Mouse (Mus musculus) right cerebral cortex, adult 2 months (tissue): Measurements from ENCODE around the gene Susd1.

Experiments
- DNase-seq, 2 experiments: peaks; one replicate each; pipeline ENCODE4 v3.0.0; 2021 to 2022; ENCODE audit warnings: low spot score in 2 of 2

Susd1 gene

GRCm38 (mm10) chr4:59434039-59434438 lies 4.4 kb downstream of the Susd1 start:
- no peak for DNase-seq

DNA sequence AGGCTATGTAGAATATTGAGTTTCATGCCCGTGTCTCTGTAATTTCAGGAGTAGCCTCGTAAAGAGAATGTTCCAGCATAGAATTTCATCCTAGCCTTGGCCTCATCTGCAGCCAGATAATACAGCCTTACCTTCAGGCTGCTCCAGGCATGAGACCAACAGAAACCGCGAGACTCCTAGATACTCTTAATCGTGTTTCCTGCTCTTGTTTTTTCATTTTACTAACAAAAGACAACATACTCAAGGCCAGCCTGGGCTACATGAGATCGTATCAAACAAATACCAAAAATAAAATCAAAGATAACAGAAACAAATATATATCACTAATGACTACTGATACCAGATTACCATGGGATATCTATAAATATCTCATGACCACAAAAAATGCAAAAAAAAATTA lies 9.3 kb downstream of the Susd1 start:
- DNase-seq = no peak

DNA sequence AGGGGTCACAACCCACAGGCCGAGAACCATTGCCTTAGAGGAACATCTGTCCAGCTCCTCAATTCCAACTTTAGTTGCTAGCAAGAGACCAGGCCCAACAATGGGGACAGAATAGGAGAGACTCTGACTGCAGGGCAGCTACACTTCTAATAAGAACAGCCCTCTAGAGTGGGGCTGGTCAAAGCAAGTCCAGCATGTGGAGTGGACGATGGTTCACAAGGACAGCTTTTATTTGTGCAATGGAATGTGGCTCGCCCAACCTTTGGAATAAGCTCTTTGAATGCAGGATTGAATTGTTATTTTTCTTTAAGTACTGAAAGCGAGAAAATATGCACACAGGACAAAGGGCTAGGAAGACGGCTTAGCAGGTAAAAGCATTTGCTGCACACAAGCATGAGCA lies 12.0 kb downstream of the Susd1 start:
- no peak for DNase-seq

- no peak for DNase-seq
Measured at GRCm38 (mm10) chr4:59422808-59423207, 15.6 kb downstream of the Susd1 start.

GRCm38 (mm10) chr4:59422025-59422783 lies 16.2 kb downstream of the Susd1 start:
- DNase-seq = no peak

DNA sequence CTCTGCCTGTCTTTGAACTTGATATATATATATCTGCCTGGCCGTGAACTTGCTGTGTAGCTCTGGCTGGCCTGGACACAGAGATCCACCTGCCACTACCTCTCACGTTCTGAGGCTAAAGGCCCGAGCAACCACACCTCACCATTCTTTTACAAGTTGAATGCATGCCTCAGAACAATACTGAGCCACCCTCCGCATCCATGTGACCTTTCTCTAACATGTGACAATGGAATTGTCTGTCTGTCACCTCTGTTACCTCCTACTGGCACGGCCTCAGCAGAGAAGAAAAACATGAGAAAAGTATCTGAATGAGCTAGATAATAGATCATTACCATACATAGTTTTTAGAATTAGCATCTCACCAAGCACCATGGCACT lies 17.1 kb downstream of the Susd1 start:
- no peak for DNase-seq

DNA sequence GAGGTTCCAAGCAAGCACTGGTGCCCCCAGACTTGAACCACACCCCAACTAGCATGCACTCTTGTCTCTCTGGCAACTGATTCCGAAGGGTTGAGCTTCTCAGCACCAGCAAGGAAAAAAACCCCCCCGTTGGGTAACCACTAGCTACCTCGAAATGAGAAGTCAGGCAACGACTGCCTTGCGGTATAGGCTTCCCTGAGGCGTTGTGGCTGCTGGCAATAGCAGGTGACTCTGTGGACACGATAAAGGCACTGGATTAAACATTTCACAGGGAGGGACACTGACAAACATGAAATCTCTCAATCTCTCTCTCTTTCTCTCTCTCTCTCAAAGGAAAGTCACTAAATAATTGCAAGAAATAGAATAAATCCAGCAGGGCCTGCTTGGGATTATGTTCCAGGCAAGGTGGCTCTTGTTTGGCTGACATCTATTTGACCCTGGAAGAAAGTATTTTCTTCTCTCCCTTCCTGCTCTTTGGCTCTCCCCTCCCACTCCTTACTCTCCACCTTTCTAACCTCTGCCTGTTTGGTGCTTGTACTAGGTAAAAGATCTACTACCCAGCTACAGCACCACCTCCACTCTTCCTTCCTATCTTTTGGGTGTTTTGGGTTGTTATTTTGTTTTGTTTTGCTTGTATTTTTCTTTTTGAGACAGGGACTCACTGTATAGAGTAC lies 17.6 kb downstream of the Susd1 start:
- no peak for DNase-seq

GRCm38 (mm10) chr4:59419211-59419610 lies 19.2 kb downstream of the Susd1 start:
- no peak for DNase-seq

DNA sequence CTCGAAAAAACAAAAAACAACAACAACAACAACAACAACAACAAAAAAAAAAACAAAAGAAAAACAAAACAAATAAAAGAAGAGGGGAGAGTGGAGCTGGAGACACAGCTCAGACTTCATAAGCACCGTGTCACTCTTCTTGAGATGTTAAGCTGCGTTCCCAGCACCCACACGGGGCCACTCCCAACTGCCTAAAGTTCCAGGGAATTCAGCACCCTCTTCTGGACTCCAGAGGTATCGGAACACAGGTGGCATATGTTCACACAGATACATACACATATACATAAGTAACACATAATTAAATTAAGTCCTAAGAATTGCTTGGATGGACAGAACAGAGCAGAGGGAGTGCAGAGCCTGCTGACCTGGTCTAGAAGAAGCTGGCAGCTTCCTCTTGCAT lies 25.0 kb downstream of the Susd1 start:
- DNase-seq = no peak

DNA sequence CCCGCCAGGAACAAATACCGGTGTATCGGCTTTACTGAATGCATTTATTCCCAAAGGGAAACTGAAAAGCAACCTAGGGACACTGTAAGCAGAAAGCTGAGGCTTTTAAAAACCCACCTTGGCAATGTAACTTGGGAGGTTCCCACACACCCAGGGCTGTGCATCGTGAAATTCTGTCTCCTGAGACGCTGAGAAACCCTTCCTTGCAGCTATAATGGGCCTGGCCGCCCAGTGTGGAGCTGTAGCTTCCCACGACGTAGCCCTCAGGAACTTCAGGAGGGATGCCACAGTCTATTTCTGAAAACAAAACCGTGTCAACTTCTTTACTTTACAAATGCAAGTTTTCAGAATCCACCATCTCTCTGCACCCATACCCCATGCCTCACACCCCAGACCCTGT lies 27.3 kb downstream of the Susd1 start:
- DNase-seq = no peak

DNA sequence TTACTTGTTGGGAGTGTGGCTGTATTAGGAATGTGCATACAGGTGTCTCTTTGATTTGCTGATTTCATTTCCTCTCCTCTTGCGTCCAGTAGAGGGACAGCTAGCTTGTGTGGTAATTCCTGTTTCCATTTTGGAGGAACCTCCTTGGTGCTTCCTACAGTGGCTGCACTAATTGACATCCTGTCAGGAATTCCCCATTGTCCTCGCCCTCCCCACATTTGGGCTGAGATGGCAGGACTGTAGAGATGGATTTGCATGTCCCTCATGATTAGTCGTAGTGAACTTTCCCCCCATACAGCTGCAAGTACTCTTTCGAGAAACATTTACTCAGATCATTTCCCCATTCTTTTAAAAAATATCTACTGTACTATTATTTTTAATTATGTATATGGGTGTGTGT lies 30.7 kb downstream of the Susd1 start:
- DNase-seq = no peak

- DNase-seq = peak; percentile 55 to 70
Measured at GRCm38 (mm10) chr4:59404375-59404774, 34.1 kb downstream of the Susd1 start.

DNA sequence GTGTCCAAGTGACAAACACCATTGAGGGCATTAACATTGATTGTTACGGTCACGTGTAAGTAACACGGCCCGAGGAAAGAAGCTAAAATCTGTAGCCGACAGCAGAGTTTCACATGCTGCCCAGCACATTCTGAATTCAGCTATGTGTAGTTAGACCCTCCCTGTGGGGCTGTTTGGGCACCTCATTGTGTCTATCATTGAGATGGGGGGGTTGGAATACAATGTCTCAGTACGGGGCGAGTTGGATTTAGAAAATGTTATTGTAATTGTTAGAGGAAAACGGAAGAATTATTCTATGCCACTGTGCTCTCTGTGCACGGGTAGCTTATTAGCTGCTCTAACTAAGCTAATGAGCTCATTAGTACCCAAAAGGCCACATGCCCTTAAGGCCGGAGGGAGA lies 37.5 kb downstream of the Susd1 start:
- no peak for DNase-seq

DNA sequence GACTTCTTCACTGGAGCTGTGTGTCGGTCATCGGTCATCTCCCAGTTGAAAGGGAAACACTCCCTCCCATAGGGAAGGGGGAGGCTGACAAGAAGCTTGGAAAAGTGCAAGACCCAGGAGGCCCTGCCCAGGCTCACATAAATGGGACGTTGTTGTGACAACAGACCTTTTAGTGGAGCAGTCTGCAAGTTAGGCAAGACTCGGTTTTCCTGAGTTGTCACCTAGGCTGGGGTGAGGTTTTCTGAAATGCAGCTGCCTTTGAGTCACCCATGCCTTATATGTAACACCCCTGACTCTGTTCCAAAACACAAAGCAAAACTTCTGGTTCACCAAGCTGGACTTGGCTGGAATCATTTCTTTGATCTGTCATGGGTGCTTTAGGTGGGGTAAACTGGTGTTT lies 39.1 kb downstream of the Susd1 start:
- DNase-seq = no peak

GRCm38 (mm10) chr4:59395528-59395927 lies 42.9 kb downstream of the Susd1 start:
- no peak for DNase-seq

DNA sequence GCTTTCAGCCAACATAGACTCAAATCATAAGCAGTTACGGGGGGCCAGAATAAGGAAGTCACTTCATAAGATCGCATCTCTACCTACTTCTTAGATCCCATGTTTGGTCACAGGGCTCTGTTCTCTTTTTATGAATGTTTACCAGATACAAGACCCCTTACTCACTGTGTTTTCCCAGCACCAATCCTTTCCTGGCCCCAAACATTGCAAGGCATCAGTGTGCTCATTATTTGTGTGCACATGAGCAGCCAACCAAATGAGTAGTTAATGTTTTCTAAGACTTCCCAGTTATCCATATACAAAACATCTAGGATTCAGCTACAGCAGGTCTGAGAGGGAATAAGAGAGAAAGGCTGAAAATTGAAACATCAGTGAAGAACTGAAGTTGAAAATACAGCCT lies 44.3 kb downstream of the Susd1 start:
- no peak for DNase-seq

- peak; percentile 52 to 53 for DNase-seq
Measured at GRCm38 (mm10) chr4:59388447-59389030, 49.9 kb downstream of the Susd1 start.

- DNase-seq = no peak
Measured at GRCm38 (mm10) chr4:59387387-59388210, 50.8 kb downstream of the Susd1 start.

DNA sequence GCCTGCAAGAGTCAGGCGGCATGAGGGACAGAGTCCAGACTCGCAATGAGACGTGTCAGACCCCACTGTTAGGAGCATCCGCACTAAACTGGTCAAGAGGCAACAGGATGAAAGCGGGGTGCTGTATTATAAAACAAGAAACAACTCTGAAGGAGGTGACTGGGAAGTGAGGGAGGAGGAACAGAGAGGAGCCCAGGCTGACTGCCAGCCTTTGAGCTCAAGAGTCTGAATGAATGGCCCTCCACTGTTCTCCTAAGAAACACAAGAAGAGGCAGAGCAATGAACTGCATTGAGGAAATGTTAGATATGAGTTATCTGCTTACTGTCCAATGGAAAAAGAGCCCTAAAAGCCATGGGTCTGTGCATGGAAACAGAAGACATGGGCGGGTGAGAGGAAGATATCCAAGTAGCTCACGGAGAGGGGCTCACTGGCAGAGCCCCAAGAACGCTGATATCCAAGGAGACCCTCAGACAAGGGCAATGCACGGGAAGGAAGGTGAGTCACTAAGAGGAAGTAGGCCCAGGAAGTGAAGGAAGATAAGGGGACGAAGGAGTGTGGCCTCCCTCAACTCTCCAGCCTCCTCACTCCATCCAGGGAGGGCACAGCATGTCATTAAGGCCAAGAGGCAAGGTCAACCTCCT lies 53.1 kb downstream of the Susd1 start:
- no peak for DNase-seq

- peak; percentile 58 to 59 for DNase-seq
Measured at GRCm38 (mm10) chr4:59383791-59384190, 54.6 kb downstream of the Susd1 start.

DNA sequence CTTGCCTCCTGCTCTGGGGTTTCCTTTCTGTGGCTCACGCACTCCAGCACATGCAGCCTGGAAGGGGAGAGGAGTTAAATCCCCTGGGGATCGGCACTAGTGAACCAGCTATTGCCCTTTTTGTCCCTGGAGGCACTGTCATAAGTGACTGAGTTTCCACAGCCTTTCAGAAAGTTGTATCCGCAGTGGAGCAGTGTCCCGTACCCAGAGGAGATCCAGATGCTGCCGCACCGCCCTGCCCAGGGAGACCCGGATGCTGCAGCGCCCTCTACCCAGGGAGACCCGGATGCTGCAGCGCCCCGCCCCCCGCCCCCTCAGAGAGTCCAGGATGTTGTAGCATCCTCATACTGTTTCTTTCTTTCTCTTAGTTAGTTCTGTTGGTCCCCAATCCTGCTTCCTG lies 56.3 kb downstream of the Susd1 start:
- no peak for DNase-seq
